Mouse (Mus musculus) c-Kit-positive CD71-positive TER-119-positive erythroid progenitor cells, embryonic 14.5 days (primary cell): ENCODE measurements around the gene Srp14.

Experiments used
- DNase-seq: peaks from one replicate; pipeline ENCODE4 v3.0.0-alpha.2; 2013; ENCODE audit warnings: low spot score

Srp14 gene

GRCm38 (mm10) chr2:118442172-118442571 lies 37.3 kb downstream of the Srp14 start:
- no peak for DNase-seq

- DNase-seq = peak; percentile 19
Observed at GRCm38 (mm10) chr2:118431589-118431988, 47.9 kb downstream of the Srp14 start.

GRCm38 (mm10) chr2:118430630-118431029 lies 48.9 kb downstream of the Srp14 start:
- no peak for DNase-seq

- no peak for DNase-seq
Observed at GRCm38 (mm10) chr2:118429297-118429696, 50.2 kb downstream of the Srp14 start.

DNA sequence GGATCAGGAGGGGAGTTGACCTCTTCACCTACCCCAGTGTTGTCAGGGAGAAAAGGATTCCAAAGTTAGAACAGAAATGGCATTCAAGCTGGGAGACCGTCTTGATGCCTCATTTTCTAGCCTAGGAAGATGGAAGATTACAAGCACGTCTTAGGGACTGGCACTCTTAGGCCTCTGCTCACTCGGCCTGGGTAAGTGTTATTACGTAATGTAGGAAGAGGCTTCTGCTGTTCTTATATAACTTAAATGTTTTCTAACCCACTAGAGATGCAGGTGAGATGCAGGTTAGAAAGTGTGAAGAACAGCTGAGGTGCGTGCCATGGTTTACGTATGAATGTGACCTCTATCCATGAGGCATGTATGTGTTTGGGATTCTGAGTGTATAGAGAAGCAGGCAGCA lies 51.2 kb downstream of the Srp14 start:
- DNase-seq = no peak
